Mouse (Mus musculus): ENCODE results near the gene Slc12a1. TPM values are rescaled to one million over a fixed set of nuclear protein-coding genes. Genes with fewer than 3 reads are reported as not detected.
A peak's percentile ranks its signal among the peaks of the same experiment; 100 is the strongest.

Slc12a1 gene
- total RNA-seq, 2 experiments from 2014 or later: not detected

DNA sequence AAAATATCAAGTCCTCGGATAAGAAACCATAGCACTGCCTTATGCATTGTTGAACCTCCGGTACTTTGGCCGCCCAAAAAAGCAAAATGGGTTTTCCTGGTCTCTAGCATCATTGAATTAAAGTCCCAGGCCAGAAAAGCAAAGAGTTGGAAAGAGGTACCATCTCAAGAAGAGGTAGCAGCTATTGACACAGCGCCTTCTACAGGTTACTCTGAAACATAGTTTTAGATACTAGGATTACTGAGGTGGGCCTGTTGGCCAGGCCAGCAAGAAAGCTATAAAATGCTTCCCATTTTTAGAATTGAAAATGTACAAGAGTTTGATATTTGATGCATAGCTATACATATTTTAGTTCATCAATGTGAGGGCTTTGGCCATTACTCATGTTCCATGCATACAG is 97.6 kb downstream of the Slc12a1 start:
- no peak for DNase-seq
- intact Hi-C loops (cut with DNase I; ENCODE audit: low total_unique reads): no loop called here

DNA sequence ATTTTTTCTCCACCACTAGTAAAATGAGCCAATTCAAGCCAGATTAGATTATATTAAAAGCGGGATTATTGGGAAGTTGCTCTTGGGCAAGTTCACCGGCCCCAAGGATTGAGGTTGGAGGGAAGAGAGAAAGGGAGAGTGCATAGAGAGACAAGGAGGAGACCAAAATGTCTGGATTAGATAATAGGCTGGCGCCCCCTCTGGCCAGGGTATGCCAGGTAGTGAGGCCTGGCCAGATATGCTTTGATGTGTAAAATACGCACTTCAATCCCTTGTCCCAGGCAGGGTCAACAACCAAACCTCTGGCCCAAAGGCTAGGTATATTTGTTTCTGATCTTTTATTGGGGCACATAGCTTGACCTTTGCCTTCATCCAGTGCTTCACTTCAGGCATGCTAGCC is 99.5 kb downstream of the Slc12a1 start:
- no peak for DNase-seq
- intact Hi-C loops (cut with DNase I; ENCODE audit: low total_unique reads): no loop called here

DNA sequence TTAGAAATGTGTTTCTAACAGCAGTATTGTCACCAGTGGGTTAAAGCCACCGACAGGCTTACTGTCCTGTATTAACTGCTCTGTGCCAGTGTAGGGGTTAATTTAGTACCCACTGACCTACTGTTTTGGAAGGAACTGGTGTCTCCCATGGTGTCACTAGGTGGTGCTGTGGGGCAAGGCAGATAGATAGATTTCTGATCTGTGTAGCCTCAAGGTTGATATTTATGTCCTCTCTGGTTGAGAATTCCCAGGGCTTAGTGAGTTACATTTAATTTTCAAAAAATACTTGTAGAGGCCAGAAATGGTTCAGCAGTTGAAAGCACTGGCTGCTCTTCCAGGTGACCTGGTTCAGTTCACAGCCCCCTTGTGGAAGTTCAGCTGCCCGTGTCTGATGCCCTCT is 100.0 kb downstream of the Slc12a1 start:
- intact Hi-C loops (cut with DNase I; ENCODE audit: low total_unique reads): no loop called here
- DNase-seq: peak; percentile 22

DNA sequence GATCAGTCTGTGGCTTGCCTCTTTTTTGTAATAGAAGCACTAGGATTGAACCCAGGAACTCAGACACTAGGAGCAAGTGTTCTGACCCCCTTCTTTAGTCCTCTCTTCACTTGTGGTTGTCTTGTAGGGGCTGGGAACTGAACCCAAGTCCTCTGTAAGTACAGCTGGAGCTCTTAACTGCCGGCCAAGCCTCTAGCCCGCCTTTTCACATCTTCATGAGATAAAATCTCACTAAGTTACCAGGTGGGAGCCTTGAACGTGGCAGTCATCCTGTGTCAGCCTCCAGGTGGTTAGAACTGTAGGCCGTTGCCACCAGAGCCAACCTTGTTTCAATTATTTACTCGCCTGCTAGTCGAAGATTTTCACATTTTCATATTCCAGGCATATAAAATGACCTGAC is 101.4 kb downstream of the Slc12a1 start:
- intact Hi-C loops (cut with DNase I; ENCODE audit: low total_unique reads): no loop called here
- no peak for DNase-seq

DNA sequence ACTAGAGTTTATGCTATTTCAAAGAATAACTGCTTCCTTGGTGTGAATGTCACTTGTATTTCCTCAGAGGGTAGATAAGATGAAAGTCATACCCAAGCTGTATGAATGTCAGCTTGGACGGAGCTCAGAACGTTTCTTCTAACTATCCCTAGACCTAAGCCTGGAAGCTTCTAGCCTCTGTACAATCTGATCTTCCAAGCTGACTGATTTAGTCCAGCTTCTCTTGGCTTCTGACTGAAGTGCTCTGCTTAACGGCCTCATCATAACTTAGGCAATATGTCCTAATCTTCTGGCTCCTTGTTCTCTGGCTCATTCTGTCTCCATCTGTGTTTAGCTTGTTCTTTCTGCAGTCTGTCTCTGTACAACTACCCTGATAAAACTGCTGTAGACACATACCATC is 102.3 kb downstream of the Slc12a1 start:
- no peak for DNase-seq
- intact Hi-C loops (cut with DNase I; ENCODE audit: low total_unique reads): no loop called here

DNA sequence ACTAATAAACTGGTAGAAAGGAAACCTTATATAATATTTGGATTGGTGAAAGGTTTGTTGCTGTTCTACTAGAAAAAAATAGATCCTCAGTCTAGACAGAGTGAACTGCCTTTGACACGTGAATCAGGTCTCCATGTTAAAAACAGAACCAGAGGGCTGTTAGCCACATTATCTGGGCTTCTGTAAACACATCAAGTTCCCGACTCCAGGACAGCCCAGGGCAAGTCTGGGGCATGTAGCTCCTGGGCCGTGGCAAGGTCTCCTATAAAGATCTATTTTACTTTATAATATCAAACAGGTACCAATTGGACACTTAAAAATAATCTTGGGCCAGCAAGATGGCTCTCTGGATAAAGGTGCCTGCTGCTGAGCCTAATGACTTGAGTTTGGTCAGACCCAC is 103.6 kb downstream of the Slc12a1 start:
- intact Hi-C loops (cut with DNase I; ENCODE audit: low total_unique reads): no loop called here
- DNase-seq: no peak

DNA sequence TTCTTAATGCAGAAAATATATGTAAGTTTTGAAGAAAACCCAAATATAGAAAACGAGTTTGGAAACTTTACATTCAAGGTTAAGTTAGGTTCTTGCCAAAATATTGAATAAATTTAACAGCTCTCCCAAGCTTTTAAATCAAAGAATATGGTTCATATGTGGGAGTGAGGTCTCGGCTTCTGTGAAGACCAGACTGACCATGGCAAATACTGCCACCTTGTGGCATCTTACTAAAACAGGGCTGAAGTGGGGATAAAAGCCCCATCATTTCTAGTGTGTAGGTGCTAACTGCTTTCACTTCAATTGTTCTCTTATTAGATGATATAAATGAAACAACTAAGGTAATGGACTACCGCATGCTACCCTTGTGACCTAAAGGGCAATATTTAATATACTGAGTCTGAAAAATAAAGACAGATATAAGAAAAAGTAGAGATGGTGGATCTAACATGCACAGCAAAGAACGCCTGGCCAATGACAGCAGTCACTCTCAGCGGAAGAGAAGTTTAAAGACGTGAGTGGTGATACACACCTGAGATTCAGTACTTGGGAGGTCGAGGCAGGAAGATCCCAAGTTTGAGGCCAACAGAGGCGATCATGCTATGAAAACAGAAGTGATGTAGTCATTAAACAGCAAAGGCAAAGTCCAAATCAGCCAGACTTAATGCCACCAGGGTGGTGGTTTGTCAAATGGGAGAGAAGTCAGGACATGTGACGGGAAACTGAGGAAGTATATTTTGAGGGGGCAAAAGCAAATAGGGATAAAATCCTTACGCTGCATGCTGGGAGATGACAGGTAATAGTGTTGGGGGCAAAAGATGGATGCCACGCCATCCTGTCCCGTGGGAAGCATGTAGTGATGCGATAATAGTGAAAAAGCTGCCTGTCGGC is 107.2 kb downstream of the Slc12a1 start:
- intact Hi-C loops (cut with DNase I; ENCODE audit: low total_unique reads): loop anchor here (5.0 to 10.0 kb wide), 2 partner anchors 55 to 348 kb away; no protein-coding TSS in a partner anchor
- no peak for DNase-seq

DNA sequence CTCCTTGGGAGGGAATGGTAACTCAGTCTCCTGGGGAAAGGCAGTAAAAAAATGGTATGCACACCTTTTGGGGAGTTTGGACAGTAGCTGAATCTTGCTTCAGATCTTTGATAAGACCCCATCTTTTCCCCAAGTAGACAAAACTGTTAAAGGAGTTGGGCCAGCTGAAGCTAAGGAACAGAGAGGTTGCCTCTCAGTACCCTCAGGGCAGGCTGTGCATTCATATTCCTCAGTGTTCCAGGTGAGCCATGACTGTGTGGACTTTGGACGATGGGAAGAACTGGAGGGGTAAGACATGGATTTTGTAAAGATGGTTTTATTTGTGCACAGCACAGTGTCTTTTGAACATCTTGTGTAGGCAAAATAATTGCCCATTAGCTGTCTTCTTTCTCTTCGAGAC is 108.0 kb downstream of the Slc12a1 start:
- no peak for DNase-seq
- intact Hi-C loops (cut with DNase I; ENCODE audit: low total_unique reads): loop anchor here (5.0 to 10.0 kb wide), 2 partner anchors 54 to 347 kb away; no protein-coding TSS in a partner anchor

DNA sequence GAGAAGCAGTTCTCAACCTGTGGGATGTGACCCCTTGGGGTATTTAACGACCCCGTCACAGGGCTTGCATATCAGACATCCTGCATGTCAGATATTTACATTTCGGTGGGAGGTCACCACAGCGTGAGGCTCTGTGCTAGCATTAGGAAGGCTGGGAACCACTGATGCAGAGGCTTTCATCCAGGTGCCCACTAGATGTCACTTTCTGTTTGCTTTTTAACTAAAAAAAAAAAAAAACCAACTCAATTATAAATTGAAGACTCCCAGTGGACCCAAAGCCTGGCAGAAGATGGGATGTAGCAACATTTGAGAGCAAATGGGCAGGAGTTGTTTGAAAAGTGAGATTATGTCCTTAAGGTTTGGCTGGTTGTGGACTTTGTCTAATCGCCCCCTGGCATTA is 110.8 kb downstream of the Slc12a1 start:
- peak; percentile 48 for DNase-seq
- intact Hi-C loops (cut with DNase I; ENCODE audit: low total_unique reads): loop anchor here (5.0 to 10.0 kb wide), 2 partner anchors 52 to 344 kb away; no protein-coding TSS in a partner anchor

DNA sequence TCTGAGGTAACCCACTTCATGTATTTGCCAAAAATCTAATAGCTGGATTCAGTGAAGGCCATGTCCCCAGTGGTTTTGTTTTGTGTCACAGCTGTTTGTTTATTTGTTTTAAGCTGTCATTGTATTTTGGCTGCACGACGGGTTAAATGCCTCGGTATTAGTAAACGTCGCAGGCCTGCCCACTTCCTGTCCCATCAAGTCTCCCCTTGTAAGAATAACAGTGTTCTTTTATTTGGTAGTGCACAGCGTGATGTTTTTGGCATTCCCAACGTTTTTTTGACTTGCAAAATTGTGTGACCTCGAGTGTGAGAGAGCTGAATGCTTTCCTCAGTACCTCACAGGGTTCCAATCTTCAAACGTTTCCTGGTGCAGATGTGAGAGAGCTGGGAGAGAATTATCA is 111.4 kb downstream of the Slc12a1 start:
- intact Hi-C loops (cut with DNase I; ENCODE audit: low total_unique reads): loop anchor here (5.0 to 10.0 kb wide), 2 partner anchors 51 to 344 kb away; no protein-coding TSS in a partner anchor
- DNase-seq: no peak

DNA sequence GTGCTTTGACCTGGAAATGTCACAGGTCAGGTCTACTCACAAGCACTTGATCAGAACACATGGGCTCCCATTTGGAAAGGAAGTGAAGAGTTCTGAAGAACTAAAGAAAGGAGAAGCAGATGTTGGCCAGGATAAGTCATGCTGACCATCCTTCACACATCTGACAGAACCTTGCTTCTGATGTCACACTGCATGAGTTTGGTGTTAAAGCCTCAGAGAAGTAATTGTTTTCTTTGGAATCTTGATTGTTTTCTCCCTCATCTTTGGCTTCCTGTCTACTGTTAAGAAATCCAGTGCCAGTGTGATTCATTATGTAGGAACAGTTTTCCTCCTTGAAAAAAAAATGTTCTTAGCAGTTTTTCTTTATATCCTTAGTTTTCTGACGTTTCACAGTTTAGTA is 116.6 kb downstream of the Slc12a1 start:
- intact Hi-C loops (cut with DNase I; ENCODE audit: low total_unique reads): loop anchor here (10.0 kb wide), 1 partner anchor 46 kb away; no protein-coding TSS in a partner anchor

DNA sequence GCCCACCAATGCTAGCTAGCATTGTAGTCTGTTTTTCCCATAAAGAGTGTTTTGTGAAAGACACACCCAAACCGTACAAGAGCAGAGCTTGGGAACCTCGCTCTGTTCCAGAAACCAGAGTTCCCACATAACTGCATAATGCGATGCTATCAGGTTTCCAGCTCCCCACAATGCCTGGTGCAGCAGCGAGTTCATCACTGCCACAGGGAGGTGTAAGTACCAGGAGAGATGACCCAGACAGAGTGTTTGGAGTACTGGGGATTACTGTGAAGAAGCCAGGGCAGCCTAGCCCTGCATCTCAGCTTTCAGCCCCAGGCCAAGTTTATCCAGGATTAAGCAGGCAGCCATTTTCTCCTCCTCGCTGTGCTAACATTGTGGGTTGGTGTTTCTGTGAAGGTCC is 123.3 kb downstream of the Slc12a1 start:
- intact Hi-C loops (cut with DNase I; ENCODE audit: low total_unique reads): no loop called here
- peak; percentile 22 for DNase-seq

More for the DNA sequence above, 116.6 kb downstream of the Slc12a1 start:
- no peak for DNase-seq

DNA sequence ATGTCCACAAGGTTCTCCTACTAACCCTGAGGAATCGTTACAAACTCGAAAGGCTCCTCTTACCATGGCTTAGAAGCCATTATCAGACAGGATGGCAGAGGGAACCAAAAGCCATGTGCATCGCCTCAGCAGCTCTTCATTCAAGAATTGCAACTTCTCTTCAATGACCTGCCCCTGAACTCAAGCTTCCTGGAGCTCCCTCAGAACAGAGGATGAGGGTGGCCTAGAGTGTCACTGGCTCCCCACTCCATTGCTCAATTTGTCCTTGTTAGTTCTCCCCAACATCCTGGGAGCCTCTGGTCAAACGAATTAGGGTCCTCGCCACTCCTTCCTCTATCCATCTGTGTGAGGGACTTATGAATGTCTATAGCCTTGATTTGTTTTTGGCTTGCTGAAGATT is 124.4 kb downstream of the Slc12a1 start:
- no peak for DNase-seq
- intact Hi-C loops (cut with DNase I; ENCODE audit: low total_unique reads): no loop called here

DNA sequence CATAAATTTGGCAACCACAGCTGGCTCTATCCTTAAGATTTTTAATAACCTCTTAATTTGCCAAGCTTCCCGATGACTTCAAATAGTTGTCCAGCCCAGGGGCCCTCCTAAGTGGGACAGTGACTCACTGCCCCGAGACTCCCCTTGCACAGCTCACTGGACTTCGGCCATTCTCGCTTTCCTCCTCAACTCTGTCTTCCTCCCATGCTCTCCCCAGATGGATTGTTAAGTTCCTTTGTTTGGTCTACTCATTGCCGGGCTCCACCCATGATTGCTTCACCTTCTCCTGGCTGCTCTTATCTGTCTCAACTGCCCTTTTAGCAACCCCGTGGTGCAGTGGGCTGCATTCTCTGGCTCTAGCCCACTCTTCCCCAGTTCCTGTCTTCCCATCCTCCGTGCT is 126.2 kb downstream of the Slc12a1 start:
- DNase-seq: peak; percentile 65
- intact Hi-C loops (cut with DNase I; ENCODE audit: low total_unique reads): no loop called here

Other genes with a start within 250 kb of the Slc12a1 start
- not detected for gene Slc24a5, start 84.4 kb upstream of the Slc12a1 start, total RNA-seq (2021)
- gene Myef2, start 28.8 kb upstream of the Slc12a1 start, total RNA-seq (2021): 1 to 10 TPM; 6.9 TPM
- not detected for gene Ctxn2, start 15.8 kb upstream of the Slc12a1 start, total RNA-seq (2021)
- 10 to 100 TPM; 10.2 to 12.6 TPM for gene Dut, start 94.7 kb downstream of the Slc12a1 start, total RNA-seq (2021)

Measured in gastrocnemius, postnatal 14 days (tissue).